Mouse (Mus musculus): ENCODE results near the gene Atp6v1e1. TPM values are rescaled to one million over a fixed set of nuclear protein-coding genes. Genes with fewer than 3 reads are reported as not detected.
"Not testable (repeated sequence)": the region's sequence is repeated elsewhere in the genome, so short reads cannot be mapped to it uniquely, and the experiment has no call there.

The Atp6v1e1 gene
- polyA plus RNA-seq, 1 experiment from 2014 or later, result 193 TPM

GRCm38 (mm10) chr6:120822937-120823614 is 483 bp upstream of the Atp6v1e1 start:
- TF ChIP-seq EP300 (IDR thresholded peaks at IDR 0.05; ENCODE audit: low read depth) (no peak), CTCF (IDR thresholded peaks at IDR 0.05; ENCODE audit: low read depth) (peak; percentile 38)
- no peak for ATAC-seq
- peaks cover 18% of the 10 kb centered on the region for H3K4me1 ChIP-seq (ENCODE audit: insufficient read depth)
- peak overlapping the region; percentile 100 for H3K4me3 ChIP-seq (ENCODE audit: low read depth, low read length)
- no peaks in the 10 kb centered on the region for H3K27me3 ChIP-seq (ENCODE audit: insufficient read depth, low read length)
- peak overlapping the region; percentile 84 for H3K4me2 ChIP-seq (ENCODE audit: low read depth, low read length)
- peak overlapping the region; percentile 48 for H3K9ac ChIP-seq (replicated peaks)
- WGBS (ENCODE audit: insufficient replicate concordance), result 52% methylated on average over 10 of the region's 10 CpGs
- no peaks in the 10 kb centered on the region for H3K9me3 ChIP-seq (ENCODE audit: low read length)
- DNase-seq, result no peak
- peak overlapping the region; percentile 99 for H3K27ac ChIP-seq (ENCODE audit: low read depth)
- peaks cover 19% of the 10 kb centered on the region for H3K36me3 ChIP-seq (replicated peaks; ENCODE audit: insufficient read depth, low read length)

- ATAC-seq (no peak), DNase-seq (no peak)
- no peak for TF ChIP-seq EP300 (IDR thresholded peaks at IDR 0.05; ENCODE audit: low read depth)
- no peak for TF ChIP-seq CTCF (IDR thresholded peaks at IDR 0.05; ENCODE audit: low read depth)
- peak overlapping the region; percentile 84 for H3K4me2 ChIP-seq (ENCODE audit: low read depth, low read length)
- H3K4me3 ChIP-seq (ENCODE audit: low read depth, low read length), result peak overlapping the region; percentile 100
- H3K4me1 ChIP-seq (ENCODE audit: insufficient read depth), result peaks cover 18% of the 10 kb centered on the region
- 28% methylated on average over 5 of the region's 5 CpGs for WGBS (ENCODE audit: insufficient replicate concordance)
- H3K27me3 ChIP-seq (ENCODE audit: insufficient read depth, low read length), result no peaks in the 10 kb centered on the region
- peak overlapping the region; percentile 96 for H3K9ac ChIP-seq (replicated peaks)
- peak overlapping the region; percentile 99 for H3K27ac ChIP-seq (ENCODE audit: low read depth)
- no peaks in the 10 kb centered on the region for H3K9me3 ChIP-seq (ENCODE audit: low read length)
- H3K36me3 ChIP-seq (replicated peaks; ENCODE audit: insufficient read depth, low read length), result peaks cover 28% of the 10 kb centered on the region
Observed at GRCm38 (mm10) chr6:120821715-120822114, 878 bp downstream of the Atp6v1e1 start.

- Histone ChIP-seq H3K4me1 (ENCODE audit: insufficient read depth) (peaks cover 18% of the 10 kb centered on the region), H3K27me3 (ENCODE audit: insufficient read depth, low read length) (no peaks in the 10 kb centered on the region), H3K9me3 (ENCODE audit: low read length) (no peaks in the 10 kb centered on the region), H3K4me2 (ENCODE audit: low read depth, low read length) (peak overlapping the region; percentile 84), H3K36me3 (replicated peaks; ENCODE audit: insufficient read depth, low read length) (peaks cover 28% of the 10 kb centered on the region), H3K4me3 (ENCODE audit: low read depth, low read length) (peak overlapping the region; percentile 100), H3K9ac (replicated peaks) (peak overlapping the region; percentile 96), H3K27ac (ENCODE audit: low read depth) (peak overlapping the region; percentile 99)
- WGBS (ENCODE audit: insufficient replicate concordance), result 78% methylated on average over 1 of the region's 1 CpGs
- ATAC-seq (no peak), DNase-seq (no peak)
- TF ChIP-seq CTCF (IDR thresholded peaks at IDR 0.05; ENCODE audit: low read depth) (no peak), EP300 (IDR thresholded peaks at IDR 0.05; ENCODE audit: low read depth) (no peak)
Observed at GRCm38 (mm10) chr6:120820941-120821340, 1.7 kb downstream of the Atp6v1e1 start.

- ATAC-seq (no peak), DNase-seq (peak; percentile 33)
- Histone ChIP-seq H3K4me3 (ENCODE audit: low read depth, low read length) (peak overlapping the region; percentile 100), H3K9ac (replicated peaks) (peak overlapping the region; percentile 96), H3K4me1 (ENCODE audit: insufficient read depth) (peaks cover 18% of the 10 kb centered on the region), H3K27me3 (ENCODE audit: insufficient read depth, low read length) (no peaks in the 10 kb centered on the region), H3K27ac (ENCODE audit: low read depth) (peak overlapping the region; percentile 99), H3K36me3 (replicated peaks; ENCODE audit: insufficient read depth, low read length) (peaks cover 28% of the 10 kb centered on the region), H3K9me3 (ENCODE audit: low read length) (no peaks in the 10 kb centered on the region), H3K4me2 (ENCODE audit: low read depth, low read length) (peak overlapping the region; percentile 84)
- TF ChIP-seq CTCF (IDR thresholded peaks at IDR 0.05; ENCODE audit: low read depth), result no peak
- no peak for TF ChIP-seq EP300 (IDR thresholded peaks at IDR 0.05; ENCODE audit: low read depth)
- 47% methylated on average over 5 of the region's 5 CpGs for WGBS (ENCODE audit: insufficient replicate concordance)
Observed at GRCm38 (mm10) chr6:120820144-120820543, 2.4 kb downstream of the Atp6v1e1 start.

GRCm38 (mm10) chr6:120819294-120819693 is 3.3 kb downstream of the Atp6v1e1 start:
- Histone ChIP-seq H3K36me3 (replicated peaks; ENCODE audit: insufficient read depth, low read length) (peaks cover 28% of the 10 kb centered on the region), H3K27me3 (ENCODE audit: insufficient read depth, low read length) (no peaks in the 10 kb centered on the region), H3K9ac (replicated peaks) (peak overlapping the region; percentile 96; the same call in 1 of the 2 replicates), H3K27ac (ENCODE audit: low read depth) (peak overlapping the region; percentile 99; the same call in 1 of the 2 replicates), H3K4me3 (ENCODE audit: low read depth, low read length) (peak overlapping the region; percentile 100), H3K9me3 (ENCODE audit: low read length) (no peaks in the 10 kb centered on the region), H3K4me1 (ENCODE audit: insufficient read depth) (peaks cover 18% of the 10 kb centered on the region), H3K4me2 (ENCODE audit: low read depth, low read length) (peak overlapping the region; percentile 84)
- DNase-seq (no peak), ATAC-seq (no peak)
- TF ChIP-seq EP300 (IDR thresholded peaks at IDR 0.05; ENCODE audit: low read depth), result no peak
- no peak for TF ChIP-seq CTCF (IDR thresholded peaks at IDR 0.05; ENCODE audit: low read depth)
- WGBS (ENCODE audit: insufficient replicate concordance), result 89% methylated on average over 2 of the region's 2 CpGs

- not testable (repeated sequence) for H3K9me3 ChIP-seq (ENCODE audit: low read length); H3K27me3 ChIP-seq (ENCODE audit: insufficient read depth, low read length); H3K4me3 ChIP-seq (ENCODE audit: low read depth, low read length); H3K4me1 ChIP-seq (ENCODE audit: insufficient read depth); H3K4me2 ChIP-seq (ENCODE audit: low read depth, low read length); ATAC-seq; DNase-seq; H3K27ac ChIP-seq (ENCODE audit: low read depth); H3K9ac ChIP-seq (replicated peaks)
- WGBS (ENCODE audit: insufficient replicate concordance), result 90% methylated on average over 6 of the region's 10 CpGs
- peaks cover 38% of the 10 kb centered on the region for H3K36me3 ChIP-seq (replicated peaks; ENCODE audit: insufficient read depth, low read length)
Observed at GRCm38 (mm10) chr6:120811999-120812398, 10.6 kb downstream of the Atp6v1e1 start.

Data from liver, postnatal 0 days (tissue).